Mouse (Mus musculus) hindbrain, embryonic 10.5 days (tissue): ENCODE data around the gene Med23. TPM values are rescaled to one million over a fixed set of nuclear protein-coding genes. Genes with fewer than 3 reads are reported as not detected.

Experiments
- DNase-seq: peaks from one replicate; pipeline ENCODE4 v3.0.0-alpha.2; 2017; ENCODE audit warnings: low spot score
- H3K27ac ChIP-seq: fragments of 300-500 bp; sonication (generic); 2 replicates; pipeline ENCODE4 v1.5.1; 2016; ENCODE audit warnings: mild to moderate bottlenecking, moderate library complexity
- H3K27me3 ChIP-seq: fragments of 300-500 bp; sonication (generic); 2 replicates; pipeline ENCODE4 v1.6.1; 2016; ENCODE audit warnings: mild to moderate bottlenecking; ENCODE audit not compliant: poor library complexity, insufficient read depth, severe bottlenecking
- H3K36me3 ChIP-seq: fragments of 300-500 bp; sonication (generic); 2 replicates; pipeline ENCODE4 v1.6.1; 2016; ENCODE audit warnings: mild to moderate bottlenecking, moderate library complexity
- H3K4me1 ChIP-seq: fragments of 300-500 bp; sonication (generic); replicated peaks from 2 replicates; pipeline ENCODE4 v1.6.1; 2016; ENCODE audit warnings: mild to moderate bottlenecking
- H3K4me3 ChIP-seq: fragments of 300-500 bp; sonication (generic); 2 replicates; pipeline ENCODE4 v1.5.1; 2016; ENCODE audit warnings: mild to moderate bottlenecking, moderate library complexity
- H3K9me3 ChIP-seq: fragments of 300-500 bp; sonication (generic); 2 replicates; pipeline ENCODE4 v1.6.1; 2016; ENCODE audit warnings: mild to moderate bottlenecking, moderate library complexity
- WGBS: fragments of 180-500 bp; shearing (Covaris S2); methylation state at CpG from one replicate; pipeline ENCODE4 v1.1.7; 2016; 5-methylcytosine and 5-hydroxymethylcytosine counted together
- polyA plus RNA-seq: library from polyadenylated mRNA; unstranded; fragments of >200 nt; fragmentation: Nextera tagmentation; extraction: Ambion mirVana; gene quantifications from 2 replicates; pipeline ENCODE4 v1.2.1, GENCODE M21; 2016

Med23 gene
- polyA plus RNA-seq, 1 experiment from 2014 or later = 26.7 TPM

- no peak for DNase-seq
- H3K4me3 ChIP-seq = no peak overlapping the region
Observed at GRCm38 (mm10) chr10:24952549-24952948, 82.8 kb downstream of the Med23 start.

GRCm38 (mm10) chr10:24953876-24954275 is 84.1 kb downstream of the Med23 start:
- Histone ChIP-seq H3K9me3 (no peaks in the 10 kb centered on the region), H3K4me1 (no peaks in the 10 kb centered on the region), H3K4me3 (no peak overlapping the region), H3K27me3 (no peaks in the 10 kb centered on the region), H3K27ac (no peak overlapping the region), H3K36me3 (no peaks in the 10 kb centered on the region)
- 88% methylated on average over 6 of the region's 6 CpGs for WGBS
- DNase-seq = no peak

More at GRCm38 (mm10) chr10:24952549-24952948, 82.8 kb downstream of the Med23 start:
- Histone ChIP-seq H3K27me3 (no peaks in the 10 kb centered on the region), H3K4me1 (no peaks in the 10 kb centered on the region), H3K36me3 (no peaks in the 10 kb centered on the region), H3K27ac (no peak overlapping the region), H3K9me3 (no peaks in the 10 kb centered on the region)
- 93% methylated on average over 7 of the region's 7 CpGs for WGBS

- Histone ChIP-seq H3K27ac (no peak overlapping the region), H3K27me3 (no peaks in the 10 kb centered on the region), H3K9me3 (no peaks in the 10 kb centered on the region), H3K4me1 (0 out of 2 replicates have a peak, but pooled peaks cover 2% of the 10 kb centered on the region), H3K4me3 (no peak overlapping the region), H3K36me3 (no peaks in the 10 kb centered on the region)
- 78% methylated on average over 15 of the region's 15 CpGs for WGBS
- DNase-seq = no peak
Observed at GRCm38 (mm10) chr10:24958280-24959042, 88.7 kb downstream of the Med23 start.

GRCm38 (mm10) chr10:24959043-24959916 is 89.5 kb downstream of the Med23 start:
- no peak for DNase-seq
- no peak overlapping the region for H3K27ac ChIP-seq
- no peak overlapping the region for H3K4me3 ChIP-seq
- no peaks in the 10 kb centered on the region for H3K36me3 ChIP-seq
- no peaks in the 10 kb centered on the region for H3K9me3 ChIP-seq
- H3K4me1 ChIP-seq = 0 out of 2 replicates have a peak, but pooled peaks cover 2% of the 10 kb centered on the region
- 65% methylated on average over 15 of the region's 15 CpGs for WGBS
- no peaks in the 10 kb centered on the region for H3K27me3 ChIP-seq

GRCm38 (mm10) chr10:24961112-24961511 is 91.3 kb downstream of the Med23 start:
- 48% methylated on average over 2 of the region's 2 CpGs for WGBS
- DNase-seq = no peak

GRCm38 (mm10) chr10:24961889-24962288 is 92.1 kb downstream of the Med23 start:
- H3K36me3 ChIP-seq = no peaks in the 10 kb centered on the region
- H3K4me1 ChIP-seq = 0 out of 2 replicates have a peak, but pooled peaks cover 12% of the 10 kb centered on the region
- no peaks in the 10 kb centered on the region for H3K27me3 ChIP-seq
- no peak overlapping the region for H3K4me3 ChIP-seq
- H3K9me3 ChIP-seq = no peaks in the 10 kb centered on the region
- DNase-seq = no peak
- H3K27ac ChIP-seq = no peak overlapping the region
- WGBS = 71% methylated on average over 2 of the region's 2 CpGs

More at GRCm38 (mm10) chr10:24961112-24961511, 91.3 kb downstream of the Med23 start:
- Histone ChIP-seq H3K27ac (no peak overlapping the region), H3K4me1 (0 out of 2 replicates have a peak, but pooled peaks cover 10% of the 10 kb centered on the region), H3K36me3 (no peaks in the 10 kb centered on the region), H3K27me3 (no peaks in the 10 kb centered on the region), H3K4me3 (no peak overlapping the region), H3K9me3 (no peaks in the 10 kb centered on the region)

Other genes with a start within 250 kb of the Med23 start
- 0.44 and 0.52 TPM in 2 replicates for gene Enpp1, start 157.8 kb upstream of the Med23 start, polyA plus RNA-seq
- gene Enpp3, start 27.2 kb upstream of the Med23 start, polyA plus RNA-seq = 3.9 and 7.5 TPM in 2 replicates
- 3.2 and 3.8 TPM in 2 replicates for gene Arg1, start 57.5 kb downstream of the Med23 start, polyA plus RNA-seq